Mouse (Mus musculus): ENCODE data around the gene Tap2.
"Not testable (repeated sequence)": the region's sequence is repeated elsewhere in the genome, so short reads cannot be mapped to it uniquely, and the experiment has no call there.

Tap2 gene

GRCm38 (mm10) chr17:34213936-34214335 lies 10.6 kb downstream of the Tap2 start:
- DNase-seq (ENCODE audit: low spot score in 2 of 2) = peak; percentile 11 to 55

GRCm38 (mm10) chr17:34215176-34215575 lies 11.8 kb downstream of the Tap2 start:
- peak; percentile 11 to 58 for DNase-seq (ENCODE audit: low spot score in 2 of 2)

- DNase-seq (ENCODE audit: low spot score in 2 of 2) = peak; percentile 10 to 53
Measured at GRCm38 (mm10) chr17:34217216-34217928, 14.0 kb downstream of the Tap2 start.

- DNase-seq (ENCODE audit: low spot score in 2 of 2) = peak; percentile 4 to 44
Measured at GRCm38 (mm10) chr17:34217986-34218385, 14.7 kb downstream of the Tap2 start.

GRCm38 (mm10) chr17:34218675-34219074 lies 15.3 kb downstream of the Tap2 start:
- DNase-seq (ENCODE audit: low spot score in 2 of 2) = peak; percentile 17 to 56

DNA sequence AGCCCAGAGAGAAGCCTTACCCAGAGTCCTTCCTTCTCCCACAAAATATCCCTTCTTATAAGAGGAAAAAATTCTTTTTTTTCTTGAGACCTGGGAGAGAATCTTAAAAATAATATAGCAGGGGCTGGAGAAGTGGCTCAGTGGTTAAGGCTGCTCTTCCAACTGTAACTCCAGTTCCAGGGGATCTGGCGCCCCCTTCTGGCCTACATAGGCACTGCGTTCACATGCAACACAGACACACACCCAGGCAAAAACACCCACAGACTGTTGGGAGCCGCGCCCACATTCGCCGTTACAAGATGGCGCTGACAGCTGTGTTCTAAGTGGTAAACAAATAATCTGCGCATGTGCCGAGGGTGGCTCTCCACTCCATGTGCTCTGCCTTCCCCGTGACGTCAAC lies 15.8 kb downstream of the Tap2 start:
- DNase-seq (ENCODE audit: low spot score in 2 of 2) = peak; percentile 72 to 90

DNA sequence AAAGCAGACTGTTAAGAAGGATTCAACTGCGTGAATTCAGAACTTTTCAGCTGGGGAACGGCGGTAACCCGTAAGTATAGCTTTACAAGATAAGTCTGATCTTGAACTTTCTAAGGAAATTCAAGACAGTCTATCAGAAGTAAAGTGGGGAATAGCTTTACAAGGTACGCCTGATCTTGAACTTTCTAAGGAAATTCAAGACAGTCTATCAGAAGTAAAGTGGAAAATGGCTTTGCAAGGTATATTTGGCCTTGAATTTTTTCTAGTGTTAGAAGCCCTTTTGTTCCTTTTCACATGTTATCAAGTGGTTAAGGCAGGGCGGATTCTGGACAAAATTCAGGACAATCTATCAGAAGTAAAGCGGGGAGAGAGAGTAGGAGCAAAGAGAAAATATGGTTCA lies 16.5 kb downstream of the Tap2 start:
- peak; percentile 10 to 57 for DNase-seq (ENCODE audit: low spot score in 2 of 2)

DNA sequence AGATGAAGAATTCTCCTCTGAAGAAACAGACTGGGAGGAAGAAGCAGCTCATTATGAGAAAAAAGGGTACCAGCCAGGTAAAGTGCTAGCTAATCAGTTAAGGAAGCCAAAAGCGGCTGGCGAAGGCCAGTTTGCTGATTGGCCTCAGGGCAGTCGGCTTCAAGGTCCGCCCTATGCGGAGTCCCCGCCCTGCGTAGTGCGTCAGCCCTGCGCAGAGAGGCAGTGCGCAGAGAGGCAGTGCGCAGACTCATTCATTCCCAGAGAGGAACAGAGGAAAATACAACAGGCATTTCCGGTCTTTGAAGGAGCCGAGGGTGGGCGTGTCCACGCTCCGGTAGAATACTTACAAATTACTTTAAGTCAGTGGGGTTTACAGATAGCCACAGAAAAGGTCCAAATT lies 17.1 kb downstream of the Tap2 start:
- not testable (repeated sequence) for DNase-seq (ENCODE audit: low spot score in 2 of 2)

- peak; percentile 3 to 37 for DNase-seq (ENCODE audit: low spot score in 2 of 2)
Measured at GRCm38 (mm10) chr17:34224816-34225215, 21.5 kb downstream of the Tap2 start.

DNA sequence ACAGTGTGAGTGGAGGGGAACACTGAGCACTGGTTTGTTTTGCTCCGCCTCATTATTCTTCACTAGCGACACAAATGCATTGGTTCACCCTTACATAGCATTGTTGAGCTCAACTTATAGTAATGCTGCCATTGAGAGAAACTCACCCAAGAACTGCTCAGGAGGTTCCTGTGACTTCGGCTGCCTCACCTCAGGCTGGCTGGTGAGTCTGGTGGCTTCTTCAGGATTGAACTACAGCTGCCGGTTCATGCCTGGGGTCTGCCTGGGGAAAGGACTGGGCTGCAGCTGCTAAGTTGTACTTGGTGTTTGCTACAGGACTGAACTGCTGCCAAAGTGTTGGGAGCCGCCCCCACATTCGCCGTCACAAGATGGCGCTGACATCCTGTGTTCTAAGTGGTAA lies 22.1 kb downstream of the Tap2 start:
- peak; percentile 6 to 46 for DNase-seq (ENCODE audit: low spot score in 2 of 2)

DNA sequence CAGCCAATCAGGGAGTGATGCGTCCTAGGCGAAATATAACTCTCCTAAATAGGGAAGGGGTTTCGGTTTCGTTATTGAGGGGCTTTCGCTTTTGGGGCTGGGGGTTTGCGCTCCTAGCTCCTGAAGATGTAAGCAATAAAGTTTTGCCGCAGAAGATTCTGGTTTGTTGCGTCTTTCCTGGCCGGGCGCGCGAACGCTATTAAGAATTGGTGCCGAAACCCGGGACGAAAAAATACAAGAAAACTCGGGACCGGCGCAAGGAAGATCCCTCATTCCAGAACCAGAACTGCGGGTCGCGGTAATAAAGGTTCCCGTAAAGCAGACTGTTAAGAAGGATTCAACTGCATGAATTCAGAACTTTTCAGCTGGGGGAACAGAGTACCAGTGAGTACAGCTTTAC lies 22.6 kb downstream of the Tap2 start:
- peak; percentile 35 to 79 for DNase-seq (ENCODE audit: low spot score in 2 of 2)

- DNase-seq (ENCODE audit: low spot score in 2 of 2) = peak; percentile 16 to 63
Measured at GRCm38 (mm10) chr17:34230971-34231370, 27.6 kb downstream of the Tap2 start.

- DNase-seq (ENCODE audit: low spot score in 2 of 2) = peak; percentile 10 to 40
Measured at GRCm38 (mm10) chr17:34232021-34232420, 28.7 kb downstream of the Tap2 start.

DNA sequence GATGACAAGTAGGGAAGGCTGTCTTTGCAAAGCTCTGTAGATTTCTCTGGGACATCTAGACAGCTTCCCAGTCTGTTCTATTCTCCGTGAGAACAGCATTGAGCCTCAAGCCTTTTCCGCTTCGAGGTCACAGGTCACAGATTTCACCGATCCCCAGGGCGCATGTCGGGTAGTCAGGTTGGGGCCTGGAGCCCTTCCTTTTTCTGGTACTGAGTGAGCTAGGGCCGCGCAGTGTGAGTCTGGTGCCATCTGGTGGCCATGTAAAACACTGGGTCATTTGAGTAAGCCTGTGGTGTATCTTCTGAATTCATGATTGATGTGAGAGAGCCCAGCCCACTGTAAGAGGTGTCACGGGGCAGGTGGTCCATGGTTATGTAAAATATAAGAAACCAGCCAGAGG lies 31.6 kb downstream of the Tap2 start:
- peak; percentile 80 to 88 for DNase-seq (ENCODE audit: low spot score in 2 of 2)

GRCm38 (mm10) chr17:34236691-34237090 lies 33.4 kb downstream of the Tap2 start:
- DNase-seq (ENCODE audit: low spot score in 2 of 2) = peak; percentile 9 to 55

DNA sequence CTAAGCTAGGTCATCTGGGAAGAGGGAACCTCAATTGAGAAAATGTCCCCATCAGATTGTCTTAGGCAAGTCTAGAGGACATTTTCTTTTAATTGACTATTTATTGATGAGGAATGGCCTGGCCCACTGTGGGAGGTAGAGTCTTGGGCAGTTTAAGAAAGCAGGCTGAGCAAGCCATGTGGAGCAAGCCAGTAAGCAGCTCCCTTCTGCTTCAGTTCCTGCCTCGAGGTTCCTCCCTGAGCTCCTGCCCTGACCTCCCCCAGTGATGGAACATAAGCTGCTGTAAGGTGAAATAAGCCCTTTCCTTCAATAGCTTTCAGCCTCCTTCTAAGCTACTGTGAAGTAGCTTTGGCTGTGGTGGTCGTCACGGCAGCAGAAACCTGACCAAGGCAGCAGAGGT lies 34.4 kb downstream of the Tap2 start:
- DNase-seq (ENCODE audit: low spot score in 2 of 2) = peak; percentile 7 to 51

- DNase-seq (ENCODE audit: low spot score in 2 of 2) = peak; percentile 59 to 67
Measured at GRCm38 (mm10) chr17:34238706-34239105, 35.4 kb downstream of the Tap2 start, which contains the start of gene H2-Ob. Gene H2-Ob, plus strand, starts transcription at chr17:34238903.

- peak; percentile 19 to 60 for DNase-seq (ENCODE audit: low spot score in 2 of 2)
Measured at GRCm38 (mm10) chr17:34239601-34240041, 36.3 kb downstream of the Tap2 start.

GRCm38 (mm10) chr17:34240366-34240765 lies 37.0 kb downstream of the Tap2 start:
- peak; percentile 10 to 55 for DNase-seq (ENCODE audit: low spot score in 2 of 2)

DNA sequence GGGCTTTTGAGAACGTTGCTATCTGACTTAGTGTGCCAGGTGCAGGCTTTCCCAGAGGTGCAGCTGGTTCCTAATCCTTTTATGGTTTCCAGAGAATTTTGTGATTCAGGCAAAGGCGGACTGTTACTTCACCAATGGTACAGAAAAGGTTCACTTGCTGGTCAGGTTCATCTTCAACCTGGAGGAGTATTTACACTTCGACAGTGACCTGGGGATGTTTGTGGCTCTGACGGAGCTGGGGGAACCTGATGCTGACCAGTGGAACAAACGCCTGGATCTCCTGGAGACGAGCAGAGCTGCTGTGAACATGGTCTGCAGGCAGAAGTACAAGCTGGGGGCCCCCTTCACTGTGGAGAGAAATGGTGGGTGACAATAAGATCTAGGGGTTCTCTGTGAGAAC lies 37.6 kb downstream of the Tap2 start:
- DNase-seq (ENCODE audit: low spot score in 2 of 2) = peak; percentile 10 to 57

GRCm38 (mm10) chr17:34244656-34245055 lies 41.3 kb downstream of the Tap2 start:
- DNase-seq (ENCODE audit: low spot score in 2 of 2) = peak; percentile 7 to 30

DNA sequence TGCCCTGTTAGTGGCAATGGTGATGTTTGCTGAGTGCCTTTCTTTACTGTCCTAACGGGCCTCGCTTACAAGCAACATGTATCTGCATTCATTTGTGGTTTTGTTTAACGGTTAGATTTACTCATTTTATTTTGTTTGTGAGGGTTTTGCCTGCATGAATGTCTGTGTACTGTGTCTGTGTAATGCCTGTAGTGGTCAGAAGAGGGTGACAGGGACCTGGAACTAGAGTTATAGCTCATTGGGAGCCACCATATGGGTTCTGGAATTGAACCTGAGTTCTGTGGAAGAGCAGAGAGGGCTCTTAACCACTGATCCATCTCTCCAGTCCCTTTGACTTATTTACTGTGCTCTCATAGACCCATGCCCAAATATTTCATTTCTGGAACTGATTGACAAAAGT lies 43.7 kb downstream of the Tap2 start:
- peak; percentile 12 to 43 for DNase-seq (ENCODE audit: low spot score in 2 of 2)

GRCm38 (mm10) chr17:34248764-34249163 lies 45.4 kb downstream of the Tap2 start:
- DNase-seq (ENCODE audit: low spot score in 2 of 2) = peak in 1 of 2 experiments; percentile 57

- DNase-seq (ENCODE audit: low spot score in 2 of 2) = peak in 1 of 2 experiments; percentile 50
Measured at GRCm38 (mm10) chr17:34249361-34249760, 46.0 kb downstream of the Tap2 start.

All from spleen, postnatal 4 days (tissue).